Mouse (Mus musculus) left cerebral cortex, adult 6 months (tissue): ENCODE results near the gene Prdm4. TPM values are rescaled to one million over a fixed set of nuclear protein-coding genes. Genes with fewer than 3 reads are reported as not detected.

ENCODE experiments used
- long read RNA-seq, 2 experiments: library from polyadenylated mRNA; unstranded; transcript quantifications; one replicate each; pipeline ENCODE4 v2.0.0; 2019 to 2020
- polyA plus RNA-seq: library from polyadenylated mRNA; unstranded; fragments of <200 nt; fragmentation: Nextera tagmentation; gene quantifications from 2 replicates; pipeline ENCODE4 v1.2.3, GENCODE M21; 2021

The Prdm4 gene
- 4.2 and 9.5 TPM in 2 replicates for polyA plus RNA-seq
- long read RNA-seq, experiment 1, partial matches to known transcripts, result 14 of 23 reads
- long read RNA-seq, experiment 1, other reads (novel, unspliced or antisense), result 4 of 23 reads
- long read RNA-seq, experiment 2, partial matches to known transcripts, result 2 of 12 reads
- long read RNA-seq, experiment 2, other reads (novel, unspliced or antisense), result 10 of 12 reads

DNA sequence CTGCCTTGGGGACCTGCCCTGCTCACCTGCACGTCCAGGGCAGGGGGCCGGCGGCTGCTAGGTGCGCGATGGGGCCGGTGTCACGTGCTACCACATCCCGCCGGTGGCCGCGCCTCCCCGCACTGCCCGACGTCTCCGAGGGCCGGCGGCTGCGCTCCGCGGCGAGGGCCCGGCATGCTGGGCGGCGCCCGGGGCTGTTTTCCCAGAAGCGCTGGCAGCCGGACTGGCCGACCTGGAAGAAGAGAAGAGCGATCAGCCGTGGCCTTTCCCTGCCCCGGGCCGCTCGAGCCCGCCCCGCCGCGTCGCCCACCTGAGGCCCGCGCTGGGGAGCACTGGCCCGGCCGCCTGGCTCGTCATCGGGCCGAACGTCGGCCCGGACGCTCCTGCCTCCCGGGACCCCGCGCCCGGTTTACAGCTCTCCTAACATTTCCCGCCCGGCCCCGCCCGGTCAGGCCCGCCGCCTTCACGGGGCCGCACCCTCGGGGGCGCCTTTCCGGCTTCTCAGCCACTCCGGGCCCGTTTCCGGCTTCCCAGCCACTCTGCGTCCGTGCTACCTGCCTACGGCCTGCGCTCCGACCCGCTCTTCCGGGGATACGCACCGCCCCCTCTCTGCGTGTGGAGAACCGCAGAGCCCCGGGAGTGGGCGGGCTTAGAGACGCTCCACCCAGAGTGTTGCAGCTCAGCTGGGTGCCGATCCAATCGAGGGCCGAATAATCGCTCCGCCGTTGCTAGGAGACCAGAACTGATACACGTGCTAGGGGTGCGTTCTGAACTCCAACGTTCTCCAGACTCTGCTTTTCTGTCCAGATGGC lies at the start of gene Prdm4:
TSS of gene Prdm4 (minus strand) at position 645 of the 812 bp plus-strand sequence.

GRCm38 (mm10) chr10:85957464-85957950 lies 40.6 kb upstream of the Prdm4 start, which contains the start of gene Rtcb:
Rtcb (minus strand) TSS chr10:85957823.

GRCm38 (mm10) chr10:85927676-85928445 lies 10.9 kb upstream of the Prdm4 start, which contains the start of gene Ascl4:
Ascl4 (plus strand) TSS chr10:85927681.

Other genes starting within 250 kb of the Prdm4 start
- gene Pwp1, start 87.6 kb downstream of the Prdm4 start, polyA plus RNA-seq, result 17.9 and 22.0 TPM in 2 replicates
- gene Ascl4, start 10.5 kb upstream of the Prdm4 start, polyA plus RNA-seq, result 0.11 and 0.12 TPM in 2 replicates
- 112 and 113 TPM in 2 replicates for gene Rtcb, start 40.7 kb upstream of the Prdm4 start, polyA plus RNA-seq
- gene Bpifc, start 94.8 kb upstream of the Prdm4 start, polyA plus RNA-seq, result 0.04 TPM in 1 of 2 replicates, not detected in the other
- 35.8 and 41.1 TPM in 2 replicates for gene Fbxo7, start 104.8 kb upstream of the Prdm4 start, polyA plus RNA-seq